Mouse (Mus musculus): Measurements from ENCODE around the gene Nup93. TPM values are rescaled to one million over a fixed set of nuclear protein-coding genes. Genes with fewer than 3 reads are reported as not detected.

Nup93 gene
- polyA plus RNA-seq, 1 experiment from 2014 or later = 28.1 TPM

- TF ChIP-seq CTCF (IDR thresholded peaks at IDR 0.05; ENCODE audit: low read depth) = no peak
- TF ChIP-seq EP300 (optimal IDR thresholded peaks at IDR 0.05) = no peak
- Histone ChIP-seq H3K4me3 (ENCODE audit: low read depth, low read length) (no peak overlapping the region), H3K27ac (replicated peaks) (peak overlapping the region; percentile 54; the same call in 1 of the 2 replicates), H3K4me1 (replicated peaks; ENCODE audit: control insufficient read depth, insufficient read depth) (peaks cover 11% of the 10 kb centered on the region), H3K4me2 (replicated peaks; ENCODE audit: low read depth) (no peak overlapping the region), H3K9ac (ENCODE audit: low read length) (no peak overlapping the region), H3K9me3 (ENCODE audit: control insufficient read depth, low read length) (no peaks in the 10 kb centered on the region), H3K27me3 (ENCODE audit: control insufficient read depth, insufficient read depth, low read length) (no peaks in the 10 kb centered on the region), H3K36me3 (ENCODE audit: control insufficient read depth, insufficient read depth, low read length) (no peaks in the 10 kb centered on the region)
- ATAC-seq (ENCODE audit: low FRiP score, low TSS enrichment) (no peak), DNase-seq (ENCODE audit: low spot score) (no peak)
- WGBS = 79% methylated on average over 6 of the region's 6 CpGs
Measured at GRCm38 (mm10) chr8:94364686-94365312, 150.4 kb downstream of the Nup93 start.

GRCm38 (mm10) chr8:94365410-94365981, 151.1 kb downstream of the Nup93 start:
- peaks cover 11% of the 10 kb centered on the region for H3K4me1 ChIP-seq (replicated peaks; ENCODE audit: control insufficient read depth, insufficient read depth)
- H3K27ac ChIP-seq (replicated peaks) = peak overlapping the region; percentile 54
- no peaks in the 10 kb centered on the region for H3K9me3 ChIP-seq (ENCODE audit: control insufficient read depth, low read length)
- TF ChIP-seq CTCF (IDR thresholded peaks at IDR 0.05; ENCODE audit: low read depth) (no peak), EP300 (optimal IDR thresholded peaks at IDR 0.05) (no peak)
- DNase-seq (ENCODE audit: low spot score) (peak; percentile 78), ATAC-seq (ENCODE audit: low FRiP score, low TSS enrichment) (peak; percentile 65)
- H3K9ac ChIP-seq (ENCODE audit: low read length) = no peak overlapping the region
- H3K4me2 ChIP-seq (replicated peaks; ENCODE audit: low read depth) = no peak overlapping the region
- H3K36me3 ChIP-seq (ENCODE audit: control insufficient read depth, insufficient read depth, low read length) = no peaks in the 10 kb centered on the region
- H3K4me3 ChIP-seq (ENCODE audit: low read depth, low read length) = no peak overlapping the region
- H3K27me3 ChIP-seq (ENCODE audit: control insufficient read depth, insufficient read depth, low read length) = no peaks in the 10 kb centered on the region
- 82% methylated on average over 9 of the region's 9 CpGs for WGBS

MicroRNAs encoded within 50 kb of the gene (microRNA counts, 519-probe panel; counts per million panel counts)
- 4,323 counts per million, percentile 38 among the panel's probes with 10 or more counts for microRNA mmu-miR-138

Small RNAs within 50 kb of the gene (microRNA-seq; reads per million reads assigned to microRNA genes)
- 48.2 reads per million, percentile 35 among the genes with 10 or more reads in this experiment for gene Mir138-2

Other genes with a start within 250 kb of the Nup93 start
- 42.6 and 46.5 TPM in 2 replicates for gene Amfr, start 201.7 kb upstream of the Nup93 start, polyA plus RNA-seq (2015; fragmentation: Nextera tagmentation; extraction: Ambion mirVana)
- 60.2 and 68.5 TPM in 2 replicates for gene Nudt21, start 177.5 kb upstream of the Nup93 start, polyA plus RNA-seq (2015; fragmentation: Nextera tagmentation; extraction: Ambion mirVana)
- gene Ogfod1, start 177.4 kb upstream of the Nup93 start, polyA plus RNA-seq (2015; fragmentation: Nextera tagmentation; extraction: Ambion mirVana) = 5.4 and 6.1 TPM in 2 replicates
- 5.9 and 6.9 TPM in 2 replicates for gene Bbs2, start 115.6 kb upstream of the Nup93 start, polyA plus RNA-seq (2015; fragmentation: Nextera tagmentation; extraction: Ambion mirVana)
- 79.7 and 84.9 TPM in 2 replicates for gene Mt4, start 77.4 kb upstream of the Nup93 start, polyA plus RNA-seq (2015; fragmentation: Nextera tagmentation; extraction: Ambion mirVana)
- 4.1 and 5.3 TPM in 2 replicates for gene Mt3, start 62.0 kb upstream of the Nup93 start, polyA plus RNA-seq (2015; fragmentation: Nextera tagmentation; extraction: Ambion mirVana)
- gene Mt2, start 41.9 kb upstream of the Nup93 start, polyA plus RNA-seq (2015; fragmentation: Nextera tagmentation; extraction: Ambion mirVana) = 570 and 681 TPM in 2 replicates
- gene Mt1, start 35.5 kb upstream of the Nup93 start, polyA plus RNA-seq (2015; fragmentation: Nextera tagmentation; extraction: Ambion mirVana) = 1,909 and 2,218 TPM in 2 replicates
- 0.10 and 0.22 TPM in 2 replicates for gene Slc12a3, start 114.6 kb downstream of the Nup93 start, polyA plus RNA-seq (2015; fragmentation: Nextera tagmentation; extraction: Ambion mirVana)
- 224 and 255 TPM in 2 replicates for gene Herpud1, start 171.9 kb downstream of the Nup93 start, polyA plus RNA-seq (2015; fragmentation: Nextera tagmentation; extraction: Ambion mirVana)
- gene Nlrc5, start 219.8 kb downstream of the Nup93 start, polyA plus RNA-seq (2015; fragmentation: Nextera tagmentation; extraction: Ambion mirVana) = 0.44 and 0.62 TPM in 2 replicates

Measured in stomach, postnatal 0 days (tissue).